Mouse (Mus musculus) hindbrain, embryonic 12.5 days (tissue): Measurements from ENCODE around the gene Abtb1. TPM values are rescaled to one million over a fixed set of nuclear protein-coding genes. Genes with fewer than 3 reads are reported as not detected.

Source experiments
- ATAC-seq: fragments of 200-750 bp; cut with Nextera tagmentation; 2 replicates; pipeline ENCODE4 v1.8.0; 2017; ENCODE audit warnings: moderate TSS enrichment; ENCODE audit not compliant: low FRiP score
- H3K27ac ChIP-seq: fragments of 300-500 bp; sonication (generic); 2 replicates; pipeline ENCODE4 v1.5.1; 2016; ENCODE audit warnings: mild to moderate bottlenecking
- H3K27me3 ChIP-seq: fragments of 300-500 bp; sonication (generic); 2 replicates; pipeline ENCODE4 v1.6.1; 2016; ENCODE audit warnings: mild to moderate bottlenecking
- H3K36me3 ChIP-seq: fragments of 300-500 bp; sonication (generic); 2 replicates; pipeline ENCODE4 v1.6.1; 2016; ENCODE audit warnings: mild to moderate bottlenecking
- H3K4me1 ChIP-seq: fragments of 300-500 bp; sonication (generic); 2 replicates; pipeline ENCODE4 v1.6.1; 2016
- H3K4me2 ChIP-seq: fragments of 300-500 bp; sonication (generic); replicated peaks from 2 replicates; pipeline ENCODE4 v1.6.1; 2016; ENCODE audit warnings: mild to moderate bottlenecking
- H3K4me3 ChIP-seq: fragments of 300-500 bp; sonication (generic); 2 replicates; pipeline ENCODE4 v1.5.1; 2016; ENCODE audit warnings: mild to moderate bottlenecking
- H3K9ac ChIP-seq: fragments of 300-500 bp; sonication (generic); 2 replicates; pipeline ENCODE4 v1.6.1; 2016; ENCODE audit warnings: mild to moderate bottlenecking, moderate library complexity
- H3K9me3 ChIP-seq: fragments of 300-500 bp; sonication (generic); replicated peaks from 2 replicates; pipeline ENCODE4 v1.6.1; 2016; ENCODE audit warnings: mild to moderate bottlenecking
- WGBS: fragments of 180-500 bp; shearing (Covaris S2); methylation state at CpG from one replicate; pipeline ENCODE4 v1.1.7; 2016; 5-methylcytosine and 5-hydroxymethylcytosine counted together
- polyA plus RNA-seq: library from polyadenylated mRNA; unstranded; fragments of >200 nt; fragmentation: Nextera tagmentation; extraction: Ambion mirVana; gene quantifications from 2 replicates; pipeline ENCODE4 v1.2.1, GENCODE M21; 2016

Gene Abtb1
- polyA plus RNA-seq, 1 experiment from 2014 or later = 32.1 TPM

GRCm38 (mm10) chr6:88791299-88791698 is 50.5 kb downstream of the Abtb1 start:
- H3K27ac ChIP-seq = no peak overlapping the region; the same call in 1 of the 2 replicates
- H3K4me3 ChIP-seq = no peak overlapping the region
- H3K4me2 ChIP-seq = no peak overlapping the region
- no peaks in the 10 kb centered on the region for H3K36me3 ChIP-seq
- ATAC-seq = no peak
- no peaks in the 10 kb centered on the region for H3K27me3 ChIP-seq
- H3K4me1 ChIP-seq = peaks cover 45% of the 10 kb centered on the region
- no peaks in the 10 kb centered on the region for H3K9me3 ChIP-seq
- WGBS = 35% methylated on average over 9 of the region's 9 CpGs
- H3K9ac ChIP-seq = no peak overlapping the region

- Histone ChIP-seq H3K4me2 (no peak overlapping the region), H3K4me3 (no peak overlapping the region), H3K9me3 (no peaks in the 10 kb centered on the region), H3K27me3 (no peaks in the 10 kb centered on the region), H3K9ac (no peak overlapping the region), H3K4me1 (peaks cover 59% of the 10 kb centered on the region), H3K27ac (peak overlapping the region; percentile 40; the same call in 1 of the 2 replicates), H3K36me3 (no peaks in the 10 kb centered on the region)
- 67% methylated on average over 11 of the region's 11 CpGs for WGBS
- peak; percentile 42; the same call in 1 of the 2 replicates for ATAC-seq
Measured at GRCm38 (mm10) chr6:88788219-88788618, 53.6 kb downstream of the Abtb1 start.

- H3K4me1 ChIP-seq = peaks cover 54% of the 10 kb centered on the region
- H3K27ac ChIP-seq = peak overlapping the region; percentile 40; the same call in 1 of the 2 replicates
- peak; percentile 45; the same call in 1 of the 2 replicates for ATAC-seq
- H3K9ac ChIP-seq = peak overlapping the region; percentile 33; the same call in 1 of the 2 replicates
- no peaks in the 10 kb centered on the region for H3K36me3 ChIP-seq
- no peak overlapping the region for H3K4me3 ChIP-seq
- H3K27me3 ChIP-seq = no peaks in the 10 kb centered on the region
- no peaks in the 10 kb centered on the region for H3K9me3 ChIP-seq
- 0 out of 2 replicates have a peak overlapping the region, but pooled peaks have one; percentile 8 for H3K4me2 ChIP-seq
- 42% methylated on average over 14 of the region's 14 CpGs for WGBS
Measured at GRCm38 (mm10) chr6:88787496-88787895, 54.3 kb downstream of the Abtb1 start.

- Histone ChIP-seq H3K4me1 (peaks cover 48% of the 10 kb centered on the region), H3K4me3 (no peak overlapping the region), H3K4me2 (no peak overlapping the region), H3K27me3 (no peaks in the 10 kb centered on the region; the same call in 1 of the 2 replicates), H3K9me3 (no peaks in the 10 kb centered on the region), H3K27ac (0 out of 2 replicates have a peak overlapping the region, but pooled peaks have one; percentile 9), H3K36me3 (no peaks in the 10 kb centered on the region), H3K9ac (no peak overlapping the region)
- ATAC-seq = no peak
- WGBS = 85% methylated on average over 15 of the region's 15 CpGs
Measured at GRCm38 (mm10) chr6:88786732-88787445, 54.9 kb downstream of the Abtb1 start.

Other genes with a start within 250 kb of the Abtb1 start
- gene Kbtbd12, start 204.0 kb downstream of the Abtb1 start, polyA plus RNA-seq = not detected in 2 replicates
- gene Mgll, start 117.6 kb downstream of the Abtb1 start, polyA plus RNA-seq = 6.5 and 9.7 TPM in 2 replicates
- gene Podxl2, start 33.1 kb upstream of the Abtb1 start, polyA plus RNA-seq = 386 and 391 TPM in 2 replicates
- gene Mcm2, start 56.8 kb upstream of the Abtb1 start, polyA plus RNA-seq = 119 and 130 TPM in 2 replicates
- 67.3 and 76.0 TPM in 2 replicates for gene Tpra1, start 60.3 kb upstream of the Abtb1 start, polyA plus RNA-seq